Mouse (Mus musculus) heart, embryonic 12.5 days (tissue): ENCODE measurements around the gene Dtx3l. TPM values are rescaled to one million over a fixed set of nuclear protein-coding genes. Genes with fewer than 3 reads are reported as not detected.

Experiments
- ATAC-seq: fragments of 200-750 bp; cut with Nextera tagmentation; 2 replicates; pipeline ENCODE4 v1.8.0; 2017; ENCODE audit warnings: moderate TSS enrichment, moderate library complexity; ENCODE audit not compliant: insufficient number of reproducible peaks, low FRiP score
- H3K27ac ChIP-seq: fragments of 300-500 bp; sonication (generic); 2 replicates; pipeline ENCODE4 v1.5.1; 2016; ENCODE audit warnings: mild to moderate bottlenecking, moderate library complexity; ENCODE audit not compliant: poor library complexity, severe bottlenecking
- H3K27me3 ChIP-seq: fragments of 300-500 bp; sonication (generic); replicated peaks from 2 replicates; pipeline ENCODE4 v1.6.1; 2016; ENCODE audit warnings: mild to moderate bottlenecking, moderate library complexity
- H3K36me3 ChIP-seq: fragments of 300-500 bp; sonication (generic); 2 replicates; pipeline ENCODE4 v1.6.1; 2016; ENCODE audit warnings: mild to moderate bottlenecking, moderate library complexity
- H3K4me1 ChIP-seq: fragments of 300-500 bp; sonication (generic); replicated peaks from 2 replicates; pipeline ENCODE4 v1.6.1; 2016; ENCODE audit warnings: mild to moderate bottlenecking
- H3K4me2 ChIP-seq: fragments of 300-500 bp; sonication (generic); 2 replicates; pipeline ENCODE4 v1.6.1; 2016; ENCODE audit warnings: mild to moderate bottlenecking, moderate library complexity
- H3K4me3 ChIP-seq: fragments of 300-500 bp; sonication (generic); 2 replicates; pipeline ENCODE4 v1.5.1; 2016; ENCODE audit warnings: mild to moderate bottlenecking
- H3K9ac ChIP-seq: fragments of 300-500 bp; sonication (generic); 2 replicates; pipeline ENCODE4 v1.6.1; 2016; ENCODE audit warnings: mild to moderate bottlenecking, moderate library complexity
- H3K9me3 ChIP-seq: fragments of 300-500 bp; sonication (generic); replicated peaks from 2 replicates; pipeline ENCODE4 v1.6.1; 2016; ENCODE audit warnings: mild to moderate bottlenecking, moderate library complexity
- WGBS: fragments of 180-500 bp; shearing (Covaris S2); methylation state at CpG from one replicate; pipeline ENCODE4 v1.1.7; 2016; 5-methylcytosine and 5-hydroxymethylcytosine counted together
- polyA plus RNA-seq: library from polyadenylated mRNA; unstranded; fragments of >200 nt; fragmentation: Nextera tagmentation; extraction: Ambion mirVana; gene quantifications from 2 replicates; pipeline ENCODE4 v1.2.1, GENCODE M21; 2016

Gene Dtx3l
- polyA plus RNA-seq, 1 experiment from 2014 or later = 5.0 TPM

GRCm38 (mm10) chr16:35924341-35924740, 14.6 kb downstream of the Dtx3l start:
- Histone ChIP-seq H3K4me3 (no peak overlapping the region), H3K27me3 (no peaks in the 10 kb centered on the region), H3K9me3 (no peaks in the 10 kb centered on the region), H3K9ac (no peak overlapping the region), H3K4me1 (no peaks in the 10 kb centered on the region), H3K4me2 (no peak overlapping the region), H3K36me3 (no peaks in the 10 kb centered on the region), H3K27ac (no peak overlapping the region)
- ATAC-seq = no peak
- 81% methylated on average over 5 of the region's 5 CpGs for WGBS

GRCm38 (mm10) chr16:35923546-35924198, 15.3 kb downstream of the Dtx3l start:
- ATAC-seq = no peak
- 69% methylated on average over 7 of the region's 7 CpGs for WGBS
- Histone ChIP-seq H3K4me3 (no peak overlapping the region), H3K36me3 (no peaks in the 10 kb centered on the region), H3K4me1 (no peaks in the 10 kb centered on the region), H3K27me3 (no peaks in the 10 kb centered on the region), H3K9me3 (no peaks in the 10 kb centered on the region), H3K9ac (no peak overlapping the region), H3K27ac (no peak overlapping the region), H3K4me2 (no peak overlapping the region)

GRCm38 (mm10) chr16:35922301-35922895, 16.6 kb downstream of the Dtx3l start:
- no peak for ATAC-seq
- Histone ChIP-seq H3K9me3 (no peaks in the 10 kb centered on the region), H3K36me3 (no peaks in the 10 kb centered on the region), H3K9ac (no peak overlapping the region), H3K27ac (no peak overlapping the region), H3K4me3 (no peak overlapping the region), H3K27me3 (no peaks in the 10 kb centered on the region), H3K4me2 (no peak overlapping the region), H3K4me1 (no peaks in the 10 kb centered on the region)
- WGBS = 64% methylated on average over 3 of the region's 3 CpGs

GRCm38 (mm10) chr16:35921676-35922235, 17.2 kb downstream of the Dtx3l start:
- Histone ChIP-seq H3K4me2 (no peak overlapping the region), H3K27me3 (no peaks in the 10 kb centered on the region), H3K9me3 (no peaks in the 10 kb centered on the region), H3K27ac (no peak overlapping the region), H3K4me3 (no peak overlapping the region), H3K9ac (no peak overlapping the region), H3K36me3 (no peaks in the 10 kb centered on the region), H3K4me1 (no peaks in the 10 kb centered on the region)
- no peak for ATAC-seq
- WGBS = 65% methylated on average over 2 of the region's 2 CpGs

GRCm38 (mm10) chr16:35918721-35919543, 20.0 kb downstream of the Dtx3l start:
- ATAC-seq = no peak
- no peaks in the 10 kb centered on the region for H3K27me3 ChIP-seq
- H3K4me1 ChIP-seq = peaks cover 10% of the 10 kb centered on the region; the same call in 1 of the 2 replicates
- H3K9me3 ChIP-seq = no peaks in the 10 kb centered on the region
- H3K4me2 ChIP-seq = no peak overlapping the region
- H3K4me3 ChIP-seq = no peak overlapping the region
- 78% methylated on average over 6 of the region's 6 CpGs for WGBS
- H3K36me3 ChIP-seq = no peaks in the 10 kb centered on the region
- no peak overlapping the region for H3K27ac ChIP-seq
- no peak overlapping the region for H3K9ac ChIP-seq

- H3K9ac ChIP-seq = no peak overlapping the region
- no peak overlapping the region for H3K4me3 ChIP-seq
- no peaks in the 10 kb centered on the region for H3K36me3 ChIP-seq
- no peak overlapping the region for H3K27ac ChIP-seq
- H3K9me3 ChIP-seq = no peaks in the 10 kb centered on the region
- no peak overlapping the region for H3K4me2 ChIP-seq
- H3K27me3 ChIP-seq = no peaks in the 10 kb centered on the region
- H3K4me1 ChIP-seq = peaks cover 13% of the 10 kb centered on the region; the same call in 1 of the 2 replicates
- ATAC-seq = no peak
- 64% methylated on average over 5 of the region's 5 CpGs for WGBS
Observed at GRCm38 (mm10) chr16:35914301-35914700, 24.6 kb downstream of the Dtx3l start.

GRCm38 (mm10) chr16:35913526-35913925, 25.4 kb downstream of the Dtx3l start:
- ATAC-seq = no peak
- Histone ChIP-seq H3K4me1 (peaks cover 13% of the 10 kb centered on the region; the same call in 1 of the 2 replicates), H3K4me2 (no peak overlapping the region), H3K9me3 (no peaks in the 10 kb centered on the region), H3K27ac (no peak overlapping the region), H3K27me3 (no peaks in the 10 kb centered on the region), H3K4me3 (no peak overlapping the region), H3K36me3 (no peaks in the 10 kb centered on the region), H3K9ac (no peak overlapping the region)
- 67% methylated on average over 1 of the region's 1 CpGs for WGBS

- no peak overlapping the region for H3K27ac ChIP-seq
- peaks cover 17% of the 10 kb centered on the region; the same call in 1 of the 2 replicates for H3K4me1 ChIP-seq
- ATAC-seq = no peak
- no peak overlapping the region for H3K4me3 ChIP-seq
- H3K9me3 ChIP-seq = no peaks in the 10 kb centered on the region
- 43% methylated on average over 3 of the region's 3 CpGs for WGBS
- H3K4me2 ChIP-seq = no peak overlapping the region
- no peaks in the 10 kb centered on the region for H3K27me3 ChIP-seq
- no peak overlapping the region for H3K9ac ChIP-seq
- H3K36me3 ChIP-seq = no peaks in the 10 kb centered on the region
Observed at GRCm38 (mm10) chr16:35911449-35911848, 27.5 kb downstream of the Dtx3l start.

GRCm38 (mm10) chr16:35907432-35908201, 31.3 kb downstream of the Dtx3l start:
- Histone ChIP-seq H3K4me3 (no peak overlapping the region), H3K36me3 (no peaks in the 10 kb centered on the region), H3K4me1 (0 out of 2 replicates have a peak, but pooled peaks cover 6% of the 10 kb centered on the region), H3K9ac (no peak overlapping the region), H3K9me3 (no peaks in the 10 kb centered on the region), H3K27me3 (no peaks in the 10 kb centered on the region), H3K27ac (no peak overlapping the region), H3K4me2 (no peak overlapping the region)
- WGBS = 58% methylated on average over 4 of the region's 4 CpGs
- ATAC-seq = no peak

GRCm38 (mm10) chr16:35906887-35907286, 32.1 kb downstream of the Dtx3l start:
- no peak for ATAC-seq

More at GRCm38 (mm10) chr16:35906887-35907286, 32.1 kb downstream of the Dtx3l start:
- Histone ChIP-seq H3K27ac (no peak overlapping the region), H3K27me3 (no peaks in the 10 kb centered on the region), H3K36me3 (no peaks in the 10 kb centered on the region), H3K4me2 (no peak overlapping the region), H3K4me3 (no peak overlapping the region), H3K9me3 (no peaks in the 10 kb centered on the region), H3K4me1 (0 out of 2 replicates have a peak, but pooled peaks cover 6% of the 10 kb centered on the region), H3K9ac (no peak overlapping the region)
- 79% methylated on average over 7 of the region's 7 CpGs for WGBS
